Mouse (Mus musculus) ES-Bruce4 (cell line): Measurements from ENCODE around the gene Akap8.

Experiments used
- CTCF ChIP-seq: IDR thresholded peaks from one replicate; pipeline ENCODE4 v1.8.1; 2011; ENCODE audit warnings: low read depth, low read length
- EP300 ChIP-seq: IDR thresholded peaks from 2 replicates; pipeline ENCODE4 v1.6.1; 2011; ENCODE audit warnings: low read depth, low read length; ENCODE audit not compliant: insufficient read depth
- POLR2A ChIP-seq: IDR thresholded peaks from one replicate; pipeline ENCODE4 v1.8.1; 2011; ENCODE audit warnings: low read length; ENCODE audit not compliant: insufficient read depth

- no peak for TF ChIP-seq EP300
- no peak for TF ChIP-seq CTCF
- no peak for TF ChIP-seq POLR2A
These were observed 43.8 kb downstream of the Akap8 start for GRCm38 (mm10) chr17:32277201-32277600.
